Mouse (Mus musculus) stomach, postnatal 0 days (tissue): ENCODE measurements around the gene Selenbp1.

Source experiments
- CTCF ChIP-seq: IDR thresholded peaks from 2 replicates; pipeline ENCODE4 v1.5.1; 2016; ENCODE audit warnings: antibody characterized with exemption, low read depth, mild to moderate bottlenecking, moderate library complexity
- EP300 ChIP-seq: optimal IDR thresholded peaks from 2 replicates; pipeline ENCODE3; 2016; ENCODE audit warnings: antibody characterized with exemption

DNA sequence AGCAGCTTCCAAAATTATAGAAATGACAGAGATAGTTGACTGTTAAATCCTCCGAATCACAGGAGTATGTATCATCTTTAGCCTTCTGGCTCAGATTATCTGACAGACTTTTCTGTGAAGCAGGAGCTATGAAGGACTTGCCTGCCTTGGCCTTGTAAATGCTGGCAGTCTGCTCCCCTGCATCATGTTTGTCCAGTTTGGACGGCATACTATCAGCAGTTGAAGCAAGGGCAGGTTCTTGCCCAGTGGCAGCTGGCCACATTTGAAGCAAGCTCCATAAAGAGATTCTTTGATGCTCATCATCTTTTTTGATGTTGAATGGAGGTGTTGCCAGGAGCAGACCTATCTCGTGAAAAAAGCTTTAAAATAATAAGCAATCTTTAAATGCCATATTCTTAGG lies 38.8 kb upstream of the Selenbp1 start:
- TF ChIP-seq EP300 (no peak), CTCF (no peak)
